Comparison of ENCODE assay signal across 15 mouse cellular contexts in genomic region chr1:146358301-146358700, GRCm38 (mm10).
"Had no signal": no experiment of that assay in that cellular context is flagged by ENCODE, and none has a peak within 500 bp of the region (broad histone marks: within the 10 kb centered on the region; RNA-seq: fewer than 3 reads in every experiment).

No protein-coding gene starts in this region.

- H3K4me2 ChIP-seq: neural tube, embryonic 15.5 days; stomach, embryonic 15.5 days had no signal

- H3K9me3 ChIP-seq: neural tube, embryonic 15.5 days; stomach, embryonic 15.5 days had no signal

- H3K9ac ChIP-seq: neural tube, embryonic 15.5 days; stomach, embryonic 15.5 days had no signal

- DNase-seq: retina, postnatal 1 day; right cerebral cortex, adult 18-20 months; right cerebral cortex, postnatal 14 days; right cerebral cortex, postnatal 25 days; right cerebral cortex, postnatal 4 days; spleen, adult 18-20 months; thymus, adult 18-20 months; thymus, adult 2 months; thymus, postnatal 14 days; thymus, postnatal 25 days; thymus, postnatal 36 days; thymus, postnatal 4 days had no signal

- H3K36me3 ChIP-seq: neural tube, embryonic 15.5 days; stomach, embryonic 15.5 days had no signal

- H3K27me3 ChIP-seq: neural tube, embryonic 15.5 days; stomach, embryonic 15.5 days had no signal

- H3K4me1 ChIP-seq: neural tube, embryonic 15.5 days; stomach, embryonic 15.5 days had no signal

- H3K4me3 ChIP-seq: neural tube, embryonic 15.5 days; stomach, embryonic 15.5 days had no signal

- H3K27ac ChIP-seq: neural tube, embryonic 15.5 days; stomach, embryonic 15.5 days; stomach, postnatal 0 days had no signal
